Comparison of ENCODE assay signal across 9 mouse cellular contexts in genomic region chr2:120170726-120171125, GRCm38 (mm10). TPM values are rescaled to one million over a fixed set of nuclear protein-coding genes. Genes with fewer than 3 reads are reported as not detected.
A peak's percentile ranks its signal among the peaks of the same experiment; 100 is the strongest.
DNase-seq lines count a peak whose midpoint lies in the region; ATAC-seq and TF ChIP-seq lines count a peak whose summit lies in the region.
"Had no signal": no experiment of that assay in that cellular context is flagged by ENCODE, and none has a peak within 500 bp of the region (broad histone marks: within the 10 kb centered on the region; RNA-seq: fewer than 3 reads in every experiment).

No protein-coding gene starts in this region.

- DNase-seq in layer of hippocampus, postnatal 10 days (ENCODE audit: low spot score in 2 of 2), result peak; percentile 25 to 34
- DNase-seq in layer of hippocampus, postnatal 36 days, result no peak
- DNase-seq in MN1 (ENCODE audit: low spot score), result peak; percentile 21
- peak; percentile 50 for DNase-seq in c-Kit-positive CD71-positive TER-119-positive erythroid progenitor cells, embryonic 14.5 days (ENCODE audit: low spot score)
- peak; percentile 46 for DNase-seq in kidney, adult 2 months
- no peak for DNase-seq in left cerebral cortex, adult 11 months (ENCODE audit: low spot score)
- DNase-seq in layer of hippocampus, adult 8-10 months (ENCODE audit: low spot score in 2 of 2), result no peak

- H3K27me3 ChIP-seq in kidney, adult 2 months (replicated peaks; ENCODE audit: control insufficient read depth, insufficient read depth, low read length), result no peaks in the 10 kb centered on the region

- WGBS in kidney, adult 2 months, result 38% methylated on average over 1 of the region's 1 CpGs

- ATAC-seq in megakaryocyte progenitor cell, adult 5-6 weeks (replicated peaks; ENCODE audit: poor library complexity), result peak; percentile 84

- TF ChIP-seq CTCF in kidney, adult 2 months (conservative IDR thresholded peaks at IDR 0.05; ENCODE audit: insufficient read depth, insufficient read length, low read depth, low read length), result peak; percentile 27; the same call in 1 of the 2 replicates

- H3K36me3 ChIP-seq in kidney, adult 2 months (ENCODE audit: control insufficient read depth, insufficient read depth, low read length), result no peaks in the 10 kb centered on the region
- H3K36me3 ChIP-seq: limb, embryonic 12.5 days had no signal

- no peak for TF ChIP-seq POLR2A in kidney, adult 2 months (IDR thresholded peaks at IDR 0.05; ENCODE audit: low read depth, low read length)

- H3K27ac ChIP-seq in kidney, adult 2 months (ENCODE audit: insufficient read depth, low read depth, low read length), result no peak overlapping the region
- H3K27ac ChIP-seq: limb, embryonic 12.5 days had no signal

- no peak overlapping the region for H3K4me3 ChIP-seq in kidney, adult 2 months (ENCODE audit: insufficient read depth, low read depth, low read length)
- H3K4me3 ChIP-seq: limb, embryonic 12.5 days had no signal

- H3K4me1 ChIP-seq in kidney, adult 2 months (ENCODE audit: control insufficient read depth, insufficient read depth, low read length), result no peaks in the 10 kb centered on the region

RNA-seq across cellular contexts. Expression of gene Ehd4, which starts 16.3 kb away (rescaled TPM):
- total RNA-seq in layer of hippocampus, postnatal 10 days (2021), result 1 to 10 TPM; 7.5 to 8.3 TPM
- 1 to 10 TPM; 7.6 to 7.7 TPM for total RNA-seq in layer of hippocampus, postnatal 36 days (2021)
- polyA plus RNA-seq in kidney, adult 2 months (2012; rRNA removed), result 36.5 and 38.2 TPM in 2 replicates
- 22.8 and 24.8 TPM in 2 replicates for total RNA-seq in megakaryocyte progenitor cell, adult 5-6 weeks (2015)
- 28.6 and 30.1 TPM in 2 replicates for total RNA-seq in megakaryocyte progenitor cell, adult 5-6 weeks (2017)
- total RNA-seq in layer of hippocampus, adult 8-10 months (2022), result 10 to 100 TPM in 2 of 4 experiments, 1 to 10 TPM in 2; 7.9 to 19.0 (median 12.0) TPM

Comparison
In these comparisons a context has a peak if more than half of its experiments do, and no peak if none do; other contexts are left out.
1. DNase-seq: peak in layer of hippocampus, postnatal 10 days (2 of 2), MN1 (single experiment), c-Kit-positive CD71-positive TER-119-positive erythroid progenitor cells, embryonic 14.5 days (single experiment) and kidney, adult 2 months (single experiment); none in layer of hippocampus, postnatal 36 days (0 of 2), left cerebral cortex, adult 11 months (single experiment) and layer of hippocampus, adult 8-10 months (0 of 2).